23 mouse cellular contexts compared by ENCODE assay signal in the genomic region with DNA sequence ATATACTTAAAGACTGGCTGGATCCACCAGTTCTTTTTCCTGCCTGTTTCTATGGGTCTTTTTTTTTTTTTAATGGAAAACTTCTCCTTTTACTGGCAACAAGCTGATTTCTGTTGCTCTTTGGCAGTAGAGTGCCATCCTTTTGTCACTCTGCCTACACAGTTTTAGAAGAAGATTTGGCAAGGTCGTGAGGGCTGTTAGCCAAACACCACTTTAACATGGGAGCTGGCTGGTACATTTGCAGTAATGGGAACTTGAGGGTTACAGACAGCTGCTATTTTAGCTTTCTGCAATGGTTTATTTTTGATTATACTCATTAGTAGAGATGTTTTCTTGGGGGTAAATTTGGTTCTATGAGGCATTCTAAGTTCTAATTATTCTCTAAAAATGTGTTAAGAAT. TPM values are rescaled to one million over a fixed set of nuclear protein-coding genes. Genes with fewer than 3 reads are reported as not detected.
DNase-seq lines count a peak whose midpoint lies in the region; ATAC-seq and TF ChIP-seq lines count a peak whose summit lies in the region.
"Had no signal": no experiment of that assay in that cellular context is flagged by ENCODE, and none has a peak within 500 bp of the region (broad histone marks: within the 10 kb centered on the region; RNA-seq: fewer than 3 reads in every experiment).

No protein-coding gene starts in this region.

- 78% methylated on average over 1 of the region's 1 CpGs for WGBS in forebrain, embryonic 14.5 days
- 91% methylated on average over 1 of the region's 1 CpGs for WGBS in forebrain, embryonic 10.5 days
- WGBS in hindbrain, postnatal 0 days = 55% methylated on average over 1 of the region's 1 CpGs
- 78% methylated on average over 1 of the region's 1 CpGs for WGBS in hindbrain, embryonic 10.5 days

- no peak for ATAC-seq in forebrain, embryonic 14.5 days
- no peak for ATAC-seq in hindbrain, postnatal 0 days
- ATAC-seq: intestine, postnatal 0 days; liver, embryonic 12.5 days had no signal

- H3K27me3 ChIP-seq in forebrain, embryonic 14.5 days (replicated peaks; ENCODE audit: control insufficient read depth, insufficient read depth, low read length) = no peaks in the 10 kb centered on the region
- no peaks in the 10 kb centered on the region for H3K27me3 ChIP-seq in forebrain, embryonic 10.5 days (ENCODE audit: poor library complexity, severe bottlenecking)
- no peaks in the 10 kb centered on the region for H3K27me3 ChIP-seq in hindbrain, postnatal 0 days (ENCODE audit: insufficient read depth, low read length)
- no peaks in the 10 kb centered on the region for H3K27me3 ChIP-seq in hindbrain, embryonic 10.5 days (ENCODE audit: insufficient read depth, poor library complexity, severe bottlenecking)
- H3K27me3 ChIP-seq: embryonic facial prominence, embryonic 15.5 days; kidney, embryonic 15.5 days; limb, embryonic 13.5 days; liver, embryonic 12.5 days had no signal

- no peak overlapping the region for H3K9ac ChIP-seq in forebrain, embryonic 14.5 days (ENCODE audit: low read length)
- H3K9ac ChIP-seq in hindbrain, postnatal 0 days (replicated peaks; ENCODE audit: low read length) = no peak overlapping the region
- H3K9ac ChIP-seq: embryonic facial prominence, embryonic 15.5 days; kidney, embryonic 15.5 days; limb, embryonic 13.5 days; liver, embryonic 12.5 days had no signal

- no peaks in the 10 kb centered on the region for H3K36me3 ChIP-seq in forebrain, embryonic 14.5 days (ENCODE audit: control insufficient read depth, insufficient read depth, low read length)
- H3K36me3 ChIP-seq in forebrain, embryonic 10.5 days (replicated peaks) = no peaks in the 10 kb centered on the region
- no peaks in the 10 kb centered on the region for H3K36me3 ChIP-seq in hindbrain, postnatal 0 days (ENCODE audit: insufficient read depth, low read length)
- H3K36me3 ChIP-seq in hindbrain, embryonic 10.5 days = no peaks in the 10 kb centered on the region
- H3K36me3 ChIP-seq: embryonic facial prominence, embryonic 15.5 days; kidney, embryonic 15.5 days; limb, embryonic 13.5 days; liver, embryonic 12.5 days; midbrain, embryonic 10.5 days had no signal

- H3K4me1 ChIP-seq in forebrain, embryonic 14.5 days (ENCODE audit: control insufficient read depth, insufficient read depth, low read length) = peaks cover 5% of the 10 kb centered on the region
- peaks cover 35% of the 10 kb centered on the region for H3K4me1 ChIP-seq in forebrain, embryonic 10.5 days
- no peaks in the 10 kb centered on the region for H3K4me1 ChIP-seq in hindbrain, postnatal 0 days (ENCODE audit: insufficient read depth, low read length)
- peaks cover 27% of the 10 kb centered on the region for H3K4me1 ChIP-seq in hindbrain, embryonic 10.5 days (replicated peaks)
- H3K4me1 ChIP-seq: embryonic facial prominence, embryonic 15.5 days; kidney, embryonic 15.5 days; limb, embryonic 13.5 days; liver, embryonic 12.5 days had no signal

- no peaks in the 10 kb centered on the region for H3K9me3 ChIP-seq in forebrain, embryonic 14.5 days (replicated peaks; ENCODE audit: control insufficient read depth, low read length)
- H3K9me3 ChIP-seq in forebrain, embryonic 10.5 days = peaks cover 6% of the 10 kb centered on the region; the same call in 1 of the 2 replicates
- no peaks in the 10 kb centered on the region for H3K9me3 ChIP-seq in hindbrain, postnatal 0 days (ENCODE audit: low read length)
- 0 out of 2 replicates have a peak, but pooled peaks cover 7% of the 10 kb centered on the region for H3K9me3 ChIP-seq in hindbrain, embryonic 10.5 days
- H3K9me3 ChIP-seq: embryonic facial prominence, embryonic 15.5 days; kidney, embryonic 15.5 days; limb, embryonic 13.5 days; liver, embryonic 12.5 days had no signal

- H3K4me2 ChIP-seq in forebrain, embryonic 14.5 days (ENCODE audit: low read length) = no peak overlapping the region
- H3K4me2 ChIP-seq in hindbrain, postnatal 0 days (ENCODE audit: low read depth, low read length) = no peak overlapping the region
- H3K4me2 ChIP-seq: embryonic facial prominence, embryonic 15.5 days; kidney, embryonic 15.5 days; limb, embryonic 13.5 days; liver, embryonic 12.5 days had no signal

- H3K4me3 ChIP-seq in forebrain, embryonic 14.5 days (ENCODE audit: low read depth, low read length) = no peak overlapping the region
- no peak overlapping the region for H3K4me3 ChIP-seq in forebrain, embryonic 10.5 days
- no peak overlapping the region for H3K4me3 ChIP-seq in hindbrain, postnatal 0 days (ENCODE audit: low read length)
- no peak overlapping the region for H3K4me3 ChIP-seq in hindbrain, embryonic 10.5 days
- H3K4me3 ChIP-seq in layer of hippocampus, adult 2 months = no peak overlapping the region
- H3K4me3 ChIP-seq: embryonic facial prominence, embryonic 15.5 days; heart, adult 2 months; kidney, embryonic 15.5 days; limb, embryonic 13.5 days; liver, embryonic 12.5 days; midbrain, embryonic 10.5 days had no signal

- no peak for TF ChIP-seq CTCF in hindbrain, postnatal 0 days (IDR thresholded peaks at IDR 0.05; ENCODE audit: low read depth)
- no peak for TF ChIP-seq CTCF in layer of hippocampus, adult 2 months (conservative IDR thresholded peaks at IDR 0.05)

- peak; percentile 72 for DNase-seq in forebrain, embryonic 14.5 days (ENCODE audit: low spot score)
- DNase-seq in forebrain, embryonic 10.5 days (ENCODE audit: extremely low spot score, low spot score) = no peak
- peak; percentile 63 for DNase-seq in hindbrain, postnatal 0 days (ENCODE audit: low spot score)
- no peak for DNase-seq in hindbrain, embryonic 10.5 days (ENCODE audit: low spot score)
- peak; percentile 67 for DNase-seq in adipocyte (ENCODE audit: low spot score)
- peak; percentile 55 to 68 for DNase-seq in layer of hippocampus, adult 2 months (ENCODE audit: low spot score in 2 of 2)
- DNase-seq in embryo, embryonic 10.5 days (ENCODE audit: low spot score) = no peak
- no peak for DNase-seq in spleen, adult 12 weeks (ENCODE audit: low spot score)
- DNase-seq: adrenal gland, postnatal 25 days; cerebellum, adult 11-12 months; cerebellum, postnatal 36 days; heart, adult 2 months; kidney, postnatal 36 days; lung, adult 18-20 months; lung, postnatal 10 days; thymus, adult 2 months had no signal

- no peak overlapping the region for H3K27ac ChIP-seq in forebrain, embryonic 14.5 days (ENCODE audit: low read depth, low read length)
- no peak overlapping the region for H3K27ac ChIP-seq in forebrain, embryonic 10.5 days
- H3K27ac ChIP-seq in hindbrain, postnatal 0 days = no peak overlapping the region
- no peak overlapping the region for H3K27ac ChIP-seq in hindbrain, embryonic 10.5 days
- H3K27ac ChIP-seq in layer of hippocampus, adult 2 months = peak overlapping the region; percentile 73
- H3K27ac ChIP-seq: embryonic facial prominence, embryonic 15.5 days; heart, adult 2 months; kidney, embryonic 15.5 days; limb, embryonic 13.5 days; liver, embryonic 12.5 days; midbrain, embryonic 10.5 days; stomach, postnatal 0 days had no signal

RNA-seq across cellular contexts. Expression of a gene that starts 53.3 kb away (rescaled TPM):
- 454 and 479 TPM in 2 replicates for polyA plus RNA-seq in forebrain, embryonic 14.5 days (2014; fragmentation: Nextera tagmentation; extraction: Ambion mirVana)
- polyA plus RNA-seq in forebrain, embryonic 10.5 days (2016; fragmentation: Nextera tagmentation; extraction: Ambion mirVana) = 272 TPM in 2 replicates
- 80.5 and 82.6 TPM in 2 replicates for total RNA-seq in hindbrain, postnatal 0 days (2014; rRNA removed)
- 325 and 329 TPM in 2 replicates for polyA plus RNA-seq in hindbrain, postnatal 0 days (2015; fragmentation: Nextera tagmentation; extraction: Ambion mirVana)
- polyA plus RNA-seq in hindbrain, embryonic 10.5 days (2016; fragmentation: Nextera tagmentation; extraction: Ambion mirVana) = 229 and 249 TPM in 2 replicates
- total RNA-seq in layer of hippocampus, adult 2 months (2021) = 100 to 1,000 TPM; 203 to 206 TPM

Comparison
In these comparisons a context has a peak if more than half of its experiments do, and no peak if none do; other contexts are left out.
1. DNase-seq: peak in forebrain, embryonic 14.5 days (single experiment), hindbrain, postnatal 0 days (single experiment), adipocyte (single experiment) and layer of hippocampus, adult 2 months (2 of 2); none in forebrain, embryonic 10.5 days (single experiment), hindbrain, embryonic 10.5 days (single experiment), embryo, embryonic 10.5 days (single experiment) and spleen, adult 12 weeks (single experiment).